Mouse (Mus musculus) stomach, embryonic 16.5 days (tissue): ENCODE measurements around the gene Mcl1. TPM values are rescaled to one million over a fixed set of nuclear protein-coding genes. Genes with fewer than 3 reads are reported as not detected.

Experiments
- ATAC-seq: fragments of 200-750 bp; cut with Nextera tagmentation; 2 replicates; pipeline ENCODE4 v1.8.0; 2017; ENCODE audit warnings: moderate number of reproducible peaks, moderate TSS enrichment; ENCODE audit not compliant: insufficient read depth, low FRiP score
- H3K27ac ChIP-seq: fragments of 300-500 bp; sonication (generic); 2 replicates; pipeline ENCODE4 v1.5.1; 2014; ENCODE audit warnings: low read length
- H3K27me3 ChIP-seq: fragments of 300-500 bp; sonication (generic); 2 replicates; pipeline ENCODE4 v1.6.1; 2014; ENCODE audit warnings: low read length, control low read depth, mixed read lengths; ENCODE audit not compliant: control insufficient read depth, insufficient read depth
- H3K36me3 ChIP-seq: fragments of 300-500 bp; sonication (generic); 2 replicates; pipeline ENCODE4 v1.6.1; 2014; ENCODE audit warnings: low read length; ENCODE audit not compliant: control insufficient read depth, insufficient read depth
- H3K4me1 ChIP-seq: fragments of 300-500 bp; sonication (generic); 2 replicates; pipeline ENCODE4 v1.6.1; 2014; ENCODE audit warnings: low read length, control low read depth, mixed read lengths; ENCODE audit not compliant: control insufficient read depth, insufficient read depth
- H3K4me2 ChIP-seq: fragments of 300-500 bp; sonication (generic); 2 replicates; pipeline ENCODE4 v1.6.1; 2014; ENCODE audit warnings: low read depth, low read length, mixed read lengths
- H3K4me3 ChIP-seq: fragments of 300-500 bp; sonication (generic); replicated peaks from 2 replicates; pipeline ENCODE4 v1.5.1; 2014; ENCODE audit warnings: mild to moderate bottlenecking, low read length
- H3K9ac ChIP-seq: fragments of 300-500 bp; sonication (generic); 2 replicates; pipeline ENCODE4 v1.6.1; 2014; ENCODE audit warnings: low read length
- H3K9me3 ChIP-seq: fragments of 300-500 bp; sonication (generic); replicated peaks from 2 replicates; pipeline ENCODE4 v1.6.1; 2016; ENCODE audit warnings: low read length, control low read depth; ENCODE audit not compliant: control insufficient read depth
- WGBS: fragments of 180-500 bp; shearing (Covaris S2); extraction: QIAGEN DNeasy Blood & Tissue Kit; methylation state at CpG from one replicate; pipeline ENCODE4 v1.1.7; 2014; 5-methylcytosine and 5-hydroxymethylcytosine counted together
- polyA plus RNA-seq: library from polyadenylated mRNA; unstranded; fragments of >200 nt; fragmentation: Nextera tagmentation; extraction: Ambion mirVana; gene quantifications from 2 replicates; pipeline ENCODE4 v1.2.1, GENCODE M21; 2015

The Mcl1 gene
- polyA plus RNA-seq, 1 experiment from 2014 or later: 20.5 TPM

- peaks cover 58% of the 10 kb centered on the region for H3K4me1 ChIP-seq
- peak overlapping the region; percentile 20; the same call in 1 of the 2 replicates for H3K4me3 ChIP-seq
- no peaks in the 10 kb centered on the region for H3K9me3 ChIP-seq
- H3K9ac ChIP-seq: 0 out of 2 replicates have a peak overlapping the region, but pooled peaks have one; percentile 12
- 66% methylated on average over 7 of the region's 7 CpGs for WGBS
- peak overlapping the region; percentile 44 for H3K4me2 ChIP-seq
- peak overlapping the region; percentile 96 for H3K27ac ChIP-seq
- no peaks in the 10 kb centered on the region for H3K27me3 ChIP-seq
- ATAC-seq: no peak
- H3K36me3 ChIP-seq: peaks cover 23% of the 10 kb centered on the region
Measured at GRCm38 (mm10) chr3:95662724-95663449, 4.3 kb downstream of the Mcl1 start.

DNA sequence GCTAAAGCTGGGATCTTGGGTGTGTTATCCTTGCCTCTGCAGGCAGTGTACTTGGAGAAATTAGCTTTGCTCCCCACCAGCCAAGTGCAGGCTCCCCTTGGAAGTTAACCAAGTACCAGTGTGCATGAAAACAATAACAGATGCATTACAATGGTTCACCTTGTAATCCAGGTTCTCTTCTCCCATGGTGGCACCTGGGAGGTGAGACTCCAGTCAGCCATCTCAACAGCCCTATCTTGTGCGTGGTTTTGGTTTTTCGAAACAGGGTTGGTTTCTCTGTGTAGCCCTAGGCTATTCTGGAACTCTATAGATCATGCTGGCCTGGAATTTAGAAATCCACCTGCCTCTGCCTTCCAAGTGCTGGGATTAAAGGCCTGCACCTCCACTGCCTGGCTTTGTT lies 4.9 kb downstream of the Mcl1 start:
- no peaks in the 10 kb centered on the region for H3K27me3 ChIP-seq
- H3K4me3 ChIP-seq: peak overlapping the region; percentile 4; the same call in 1 of the 2 replicates
- no peak overlapping the region for H3K9ac ChIP-seq
- H3K9me3 ChIP-seq: no peaks in the 10 kb centered on the region
- H3K4me2 ChIP-seq: peak overlapping the region; percentile 44; the same call in 1 of the 2 replicates
- ATAC-seq: no peak
- 81% methylated on average over 2 of the region's 2 CpGs for WGBS
- H3K27ac ChIP-seq: peak overlapping the region; percentile 96; the same call in 1 of the 2 replicates
- H3K4me1 ChIP-seq: peaks cover 63% of the 10 kb centered on the region
- peaks cover 23% of the 10 kb centered on the region for H3K36me3 ChIP-seq

- 87% methylated on average over 3 of the region's 3 CpGs for WGBS
- no peaks in the 10 kb centered on the region for H3K9me3 ChIP-seq
- H3K9ac ChIP-seq: no peak overlapping the region
- H3K4me1 ChIP-seq: peaks cover 68% of the 10 kb centered on the region
- H3K36me3 ChIP-seq: peaks cover 23% of the 10 kb centered on the region
- ATAC-seq: no peak
- no peaks in the 10 kb centered on the region for H3K27me3 ChIP-seq
- H3K4me3 ChIP-seq: no peak overlapping the region
- 0 out of 2 replicates have a peak overlapping the region, but pooled peaks have one; percentile 4 for H3K4me2 ChIP-seq
- H3K27ac ChIP-seq: peak overlapping the region; percentile 96
Measured at GRCm38 (mm10) chr3:95663969-95664608, 5.5 kb downstream of the Mcl1 start.

GRCm38 (mm10) chr3:95664940-95665352 lies 6.4 kb downstream of the Mcl1 start:
- no peaks in the 10 kb centered on the region for H3K27me3 ChIP-seq
- peaks cover 23% of the 10 kb centered on the region for H3K36me3 ChIP-seq
- H3K9me3 ChIP-seq: no peaks in the 10 kb centered on the region
- WGBS: 83% methylated on average over 4 of the region's 4 CpGs
- peaks cover 70% of the 10 kb centered on the region for H3K4me1 ChIP-seq
- peak overlapping the region; percentile 96 for H3K27ac ChIP-seq
- no peak overlapping the region for H3K4me2 ChIP-seq
- no peak for ATAC-seq
- H3K4me3 ChIP-seq: no peak overlapping the region
- no peak overlapping the region for H3K9ac ChIP-seq

- peak; percentile 45; the same call in 1 of the 2 replicates for ATAC-seq
- 20% methylated on average over 6 of the region's 6 CpGs for WGBS
- Histone ChIP-seq H3K27me3 (no peaks in the 10 kb centered on the region), H3K4me3 (no peak overlapping the region), H3K9ac (no peak overlapping the region), H3K4me1 (peaks cover 64% of the 10 kb centered on the region), H3K27ac (peak overlapping the region; percentile 96), H3K9me3 (no peaks in the 10 kb centered on the region), H3K4me2 (no peak overlapping the region), H3K36me3 (peaks cover 23% of the 10 kb centered on the region)
Measured at GRCm38 (mm10) chr3:95666124-95666844, 7.7 kb downstream of the Mcl1 start.

- 25% methylated on average over 4 of the region's 4 CpGs for WGBS
- Histone ChIP-seq H3K27me3 (no peaks in the 10 kb centered on the region), H3K27ac (peak overlapping the region; percentile 96), H3K4me3 (peak overlapping the region; percentile 9), H3K4me1 (peaks cover 68% of the 10 kb centered on the region), H3K9me3 (no peaks in the 10 kb centered on the region), H3K4me2 (peak overlapping the region; percentile 37), H3K36me3 (peaks cover 19% of the 10 kb centered on the region), H3K9ac (peak overlapping the region; percentile 62)
- peak; percentile 12; the same call in 1 of the 2 replicates for ATAC-seq
Measured at GRCm38 (mm10) chr3:95667521-95667920, 8.9 kb downstream of the Mcl1 start.

GRCm38 (mm10) chr3:95668026-95668425 lies 9.4 kb downstream of the Mcl1 start:
- peaks cover 15% of the 10 kb centered on the region for H3K36me3 ChIP-seq
- H3K4me3 ChIP-seq: peak overlapping the region; percentile 9
- H3K27me3 ChIP-seq: no peaks in the 10 kb centered on the region
- peak overlapping the region; percentile 37; the same call in 1 of the 2 replicates for H3K4me2 ChIP-seq
- H3K9me3 ChIP-seq: no peaks in the 10 kb centered on the region
- peak overlapping the region; percentile 62 for H3K9ac ChIP-seq
- WGBS: 15% methylated on average over 7 of the region's 7 CpGs
- H3K27ac ChIP-seq: peak overlapping the region; percentile 96
- peak; percentile 63 for ATAC-seq
- H3K4me1 ChIP-seq: peaks cover 68% of the 10 kb centered on the region

- H3K4me2 ChIP-seq: 0 out of 2 replicates have a peak overlapping the region, but pooled peaks have one; percentile 37
- no peaks in the 10 kb centered on the region for H3K9me3 ChIP-seq
- no peak for ATAC-seq
- no peak overlapping the region for H3K4me3 ChIP-seq
- peaks cover 12% of the 10 kb centered on the region for H3K36me3 ChIP-seq
- peak overlapping the region; percentile 14 for H3K9ac ChIP-seq
- 48% methylated on average over 7 of the region's 7 CpGs for WGBS
- H3K27me3 ChIP-seq: no peaks in the 10 kb centered on the region
- H3K4me1 ChIP-seq: peaks cover 69% of the 10 kb centered on the region
- H3K27ac ChIP-seq: peak overlapping the region; percentile 96
Measured at GRCm38 (mm10) chr3:95668589-95669308, 10.2 kb downstream of the Mcl1 start.
